Mouse (Mus musculus) B cell, adult 67 days (primary cell): ENCODE data around the gene Cntln. TPM values are rescaled to one million over a fixed set of nuclear protein-coding genes. Genes with fewer than 3 reads are reported as not detected.

Experiments used
- total RNA-seq, 2 experiments: library from RNA; stranded (reverse); gene quantifications; 4 replicates each; pipeline ENCODE4 v1.2.4; 2023

Cntln gene
- 1 to 10 TPM; 1.7 TPM for total RNA-seq

GRCm38 (mm10) chr4:84884111-84884538 is at the start of gene Cntln:
Gene Cntln, plus strand, starts transcription at chr4:84884309.

Other genes with a start within 250 kb of the Cntln start
- not detected for gene Bnc2, start 209.0 kb upstream of the Cntln start, total RNA-seq